Mouse (Mus musculus) cerebellum, adult 2 months (tissue): ENCODE measurements around the gene Hrh2. TPM values are rescaled to one million over a fixed set of nuclear protein-coding genes. Genes with fewer than 3 reads are reported as not detected.

ENCODE experiments used
- DNase-seq, 2 experiments: peaks; one replicate each; pipeline ENCODE4 v3.0.0; 2021
- H3K27ac ChIP-seq: fragments of 200-500 bp; 2 replicates; pipeline ENCODE4 v1.5.1; 2012; ENCODE audit warnings: low read length, control low read depth, inconsistent platforms; ENCODE audit not compliant: insufficient read depth
- H3K27me3 ChIP-seq: fragments of 200-500 bp; 2 replicates; pipeline ENCODE4 v1.6.1; 2012; ENCODE audit warnings: inconsistent platforms, mild to moderate bottlenecking, low read length, moderate library complexity; ENCODE audit not compliant: control insufficient read depth, insufficient read depth
- H3K4me1 ChIP-seq: fragments of 200-500 bp; 2 replicates; pipeline ENCODE4 v1.6.1; 2011; ENCODE audit warnings: low read length; ENCODE audit not compliant: control insufficient read depth, insufficient read depth
- H3K4me3 ChIP-seq: fragments of 200-500 bp; replicated peaks from 2 replicates; pipeline ENCODE3; 2011; ENCODE audit warnings: mild to moderate bottlenecking, low read depth, low read length, control low read depth; ENCODE audit not compliant: insufficient read depth
- CTCF ChIP-seq: fragments of 200-500 bp; IDR thresholded peaks from 2 replicates; pipeline ENCODE4 v1.5.1; 2011; ENCODE audit warnings: low read depth, mild to moderate bottlenecking, control low read depth, low read length, moderate library complexity, borderline replicate concordance; ENCODE audit not compliant: insufficient read depth
- POLR2A ChIP-seq: fragments of 200-500 bp; IDR thresholded peaks from 2 replicates; pipeline ENCODE4 v1.6.1; 2011; ENCODE audit warnings: low read length, control low read depth, borderline replicate concordance; ENCODE audit not compliant: insufficient read depth
- WGBS: fragments of 180-500 bp; shearing (Covaris S2); methylation state at CpG from one replicate; pipeline ENCODE4 v1.1.7; 2018; 5-methylcytosine and 5-hydroxymethylcytosine counted together
- polyA plus RNA-seq: library from polyadenylated mRNA; depleted of rRNA; stranded (reverse); fragments of >200 nt; gene quantifications from 2 replicates; pipeline ENCODE4 v1.2.3, GENCODE M21; 2012

The Hrh2 gene
- polyA plus RNA-seq, 1 experiment: 6.5 TPM

GRCm38 (mm10) chr13:54227916-54228483 is 36.1 kb downstream of the Hrh2 start:
- TF ChIP-seq POLR2A: no peak
- peak; percentile 65 for TF ChIP-seq CTCF
- Histone ChIP-seq H3K27ac (no peak overlapping the region), H3K4me1 (no peaks in the 10 kb centered on the region), H3K27me3 (no peaks in the 10 kb centered on the region), H3K4me3 (no peak overlapping the region)
- peak; percentile 48 to 50 for DNase-seq
- 17% methylated on average over 13 of the region's 13 CpGs for WGBS

DNA sequence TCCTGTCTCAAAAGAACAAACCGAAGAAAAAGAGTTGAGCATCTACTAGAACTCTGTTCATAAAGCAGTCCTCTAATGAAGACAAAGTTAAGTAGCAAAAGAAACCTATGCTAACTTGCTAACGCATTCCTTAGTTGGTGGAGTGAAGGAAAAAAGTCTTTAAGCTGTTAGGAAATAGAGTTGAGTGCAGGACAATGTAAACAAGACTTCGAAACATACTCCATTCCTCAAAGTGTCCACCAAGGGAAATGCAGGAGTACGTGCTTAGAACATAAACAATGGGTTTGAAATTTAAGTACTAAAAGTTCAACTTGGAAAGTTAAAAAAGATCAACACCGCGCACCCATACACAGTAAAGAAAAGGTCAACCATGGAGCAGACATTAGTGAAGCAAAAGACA is 38.2 kb downstream of the Hrh2 start:
- TF ChIP-seq CTCF (no peak), POLR2A (no peak)
- no peak for DNase-seq
- Histone ChIP-seq H3K4me1 (no peaks in the 10 kb centered on the region), H3K4me3 (no peak overlapping the region), H3K27me3 (no peaks in the 10 kb centered on the region), H3K27ac (no peak overlapping the region)
- WGBS: 97% methylated on average over 6 of the region's 6 CpGs

DNA sequence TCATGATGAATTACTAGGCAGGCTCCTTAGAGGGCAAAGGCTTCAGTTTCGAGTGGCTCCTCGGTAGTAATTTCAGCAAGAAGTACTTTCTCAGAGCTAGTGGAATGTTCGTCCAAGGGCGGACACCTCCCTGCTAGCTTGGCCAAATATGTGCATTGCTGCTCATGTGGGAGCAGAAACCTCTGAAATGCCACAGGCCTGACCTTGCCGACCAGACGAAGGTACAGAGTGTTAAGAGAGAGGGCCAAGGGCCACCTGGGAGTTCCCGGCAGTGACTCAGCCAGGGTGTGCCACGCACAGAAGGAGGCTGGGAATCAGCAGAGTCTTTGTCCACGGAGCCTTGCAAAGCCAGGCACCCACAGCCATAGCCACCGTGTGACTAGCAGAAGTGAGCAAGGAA is 39.9 kb downstream of the Hrh2 start:
- WGBS: 80% methylated on average over 10 of the region's 10 CpGs
- Histone ChIP-seq H3K4me3 (no peak overlapping the region), H3K27me3 (no peaks in the 10 kb centered on the region), H3K4me1 (no peaks in the 10 kb centered on the region), H3K27ac (no peak overlapping the region)
- TF ChIP-seq POLR2A (no peak), CTCF (no peak)
- DNase-seq: no peak

DNA sequence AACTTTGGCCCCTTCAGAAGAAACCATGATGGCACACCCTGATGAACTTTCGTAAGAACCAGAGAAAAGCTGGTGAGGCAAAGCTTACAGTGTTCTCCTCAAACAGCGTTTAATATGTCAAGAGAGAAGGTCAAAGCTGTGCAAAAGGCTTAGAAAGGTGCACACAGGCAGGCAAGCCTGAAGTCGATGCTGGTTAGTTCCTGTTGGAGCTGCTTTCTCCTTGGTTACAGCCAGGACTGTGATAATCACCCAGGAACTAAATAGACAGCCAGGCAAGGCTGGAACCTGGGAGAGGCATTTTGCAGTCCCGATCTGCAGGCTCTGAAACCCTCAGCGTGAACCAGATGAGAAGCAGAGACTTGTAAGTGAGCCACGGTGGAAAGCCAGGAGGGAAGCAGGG is 45.6 kb downstream of the Hrh2 start:
- DNase-seq: no peak
- no peak for TF ChIP-seq CTCF
- TF ChIP-seq POLR2A: no peak
- 64% methylated on average over 6 of the region's 6 CpGs for WGBS
- Histone ChIP-seq H3K4me3 (no peak overlapping the region), H3K4me1 (no peaks in the 10 kb centered on the region), H3K27ac (no peak overlapping the region), H3K27me3 (no peaks in the 10 kb centered on the region)

GRCm38 (mm10) chr13:54238585-54239323 is 46.8 kb downstream of the Hrh2 start:
- H3K27me3 ChIP-seq: no peaks in the 10 kb centered on the region
- no peak overlapping the region for H3K4me3 ChIP-seq
- WGBS: 54% methylated on average over 14 of the region's 14 CpGs
- H3K27ac ChIP-seq: no peak overlapping the region
- no peaks in the 10 kb centered on the region for H3K4me1 ChIP-seq
- DNase-seq: no peak
- TF ChIP-seq CTCF (no peak), POLR2A (no peak)

DNA sequence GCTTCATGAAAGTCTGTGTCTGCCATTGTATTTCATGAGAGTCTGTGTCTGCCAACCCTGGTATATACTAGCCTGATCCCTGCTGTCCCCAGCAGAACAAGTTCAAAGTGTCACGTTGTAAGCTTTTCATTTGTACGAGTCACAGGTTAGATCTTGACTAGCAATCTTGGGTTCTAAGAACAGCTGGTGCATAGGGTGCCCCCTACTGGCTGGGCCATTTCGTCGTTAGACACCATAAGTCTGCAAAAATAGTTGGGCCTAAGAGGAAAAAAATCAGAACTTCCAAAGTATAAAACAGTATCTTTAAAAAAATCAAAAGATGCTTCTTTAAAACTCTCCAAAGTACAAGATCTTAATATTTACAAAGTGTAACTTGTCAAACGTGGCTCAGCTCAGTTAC is 50.5 kb downstream of the Hrh2 start:
- TF ChIP-seq POLR2A (no peak), CTCF (peak; percentile 21; the same call in 1 of the 2 replicates)
- H3K27ac ChIP-seq: no peak overlapping the region
- no peak overlapping the region for H3K4me3 ChIP-seq
- 70% methylated on average over 5 of the region's 5 CpGs for WGBS
- no peak for DNase-seq
- no peaks in the 10 kb centered on the region for H3K4me1 ChIP-seq
- H3K27me3 ChIP-seq: no peaks in the 10 kb centered on the region

GRCm38 (mm10) chr13:54245204-54245603 is 53.3 kb downstream of the Hrh2 start:
- H3K27ac ChIP-seq: no peak overlapping the region
- TF ChIP-seq POLR2A: no peak
- no peak for TF ChIP-seq CTCF
- no peak for DNase-seq

GRCm38 (mm10) chr13:54247545-54247944 is 55.6 kb downstream of the Hrh2 start:
- Histone ChIP-seq H3K27me3 (no peaks in the 10 kb centered on the region), H3K4me1 (peaks cover 28% of the 10 kb centered on the region), H3K27ac (no peak overlapping the region), H3K4me3 (no peak overlapping the region)
- TF ChIP-seq POLR2A: no peak
- TF ChIP-seq CTCF: peak; percentile 100
- 5% methylated on average over 4 of the region's 4 CpGs for WGBS
- peak; percentile 90 to 93 for DNase-seq

More at GRCm38 (mm10) chr13:54245204-54245603, 53.3 kb downstream of the Hrh2 start:
- 60% methylated on average over 5 of the region's 5 CpGs for WGBS
- Histone ChIP-seq H3K27me3 (no peaks in the 10 kb centered on the region), H3K4me1 (peaks cover 16% of the 10 kb centered on the region), H3K4me3 (no peak overlapping the region)
